Mouse (Mus musculus) heart, postnatal 25 days (tissue): ENCODE measurements around the gene Fmnl2. TPM values are rescaled to one million over a fixed set of nuclear protein-coding genes. Genes with fewer than 3 reads are reported as not detected.
A peak's percentile ranks its signal among the peaks of the same experiment; 100 is the strongest.

Experiments
- DNase-seq: peaks from one replicate; pipeline ENCODE4 v3.0.0; 2022; ENCODE audit warnings: low spot score
- intact Hi-C: fragments of 180-260 bp; cut with DNase I; formaldehyde crosslinking; loops from one replicate; pipeline ENCODE4 v1.15.1; 2025
- total RNA-seq, 2 experiments: library from RNA; stranded (reverse); gene quantifications; 2 replicates each; pipeline ENCODE4 v1.2.3; 2021

Gene Fmnl2
- total RNA-seq, 2 experiments from 2014 or later = 5.7 to 7.2 TPM

DNA sequence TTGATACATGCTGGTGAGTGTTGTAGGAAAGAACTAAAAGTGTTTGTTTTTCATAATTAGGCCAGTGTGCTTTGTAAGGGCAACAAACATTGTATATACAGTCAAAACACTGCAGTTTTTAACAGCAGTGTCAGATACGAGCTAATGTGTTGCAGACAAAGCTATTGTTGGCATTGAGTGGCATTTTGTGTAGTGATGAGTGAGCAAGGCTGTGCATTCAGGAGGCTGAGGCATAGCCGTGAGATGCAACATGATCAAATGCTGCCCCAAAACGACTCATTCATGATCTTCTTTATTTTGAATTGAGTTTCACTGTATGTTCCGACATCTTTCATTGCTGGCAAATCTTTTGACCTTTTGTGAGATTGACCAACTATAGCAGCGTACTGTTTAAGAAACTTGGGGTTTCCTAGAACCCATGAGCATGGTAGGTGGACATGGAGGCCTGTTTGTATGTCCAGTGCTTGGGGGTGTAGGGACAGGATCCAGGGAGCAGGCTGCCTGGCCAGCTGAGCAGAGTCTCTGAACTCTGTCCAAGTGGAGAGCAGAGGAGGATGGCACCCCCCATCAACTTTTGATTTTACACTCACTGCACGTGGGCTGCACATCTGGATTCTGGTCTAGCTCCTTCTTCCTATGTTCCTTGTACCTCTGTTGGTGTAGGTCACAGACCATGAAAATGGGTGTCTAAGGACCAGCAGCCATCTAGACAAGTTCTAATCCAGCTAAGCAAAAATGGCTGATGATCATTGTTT is 120.4 kb downstream of the Fmnl2 start:
- intact Hi-C loops = no loop called here
- DNase-seq = no peak

DNA sequence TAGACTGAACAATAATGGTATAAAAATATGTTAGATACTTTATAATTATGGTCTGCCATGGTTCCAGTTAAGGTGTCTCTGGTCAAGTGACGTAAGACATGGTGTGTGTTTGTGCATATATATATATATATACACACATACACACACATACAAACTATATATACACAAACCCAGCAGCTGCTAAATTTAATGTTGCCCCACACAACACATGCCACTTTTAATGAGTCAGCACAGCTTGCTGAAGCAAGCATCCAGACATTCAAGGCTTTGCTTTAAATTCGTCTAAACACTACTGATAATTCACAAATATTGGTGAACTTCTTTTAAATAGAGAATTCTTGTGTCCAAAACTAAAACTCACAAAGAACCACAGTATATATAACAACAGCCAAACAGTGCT is 121.1 kb downstream of the Fmnl2 start:
- DNase-seq = no peak
- intact Hi-C loops = no loop called here

DNA sequence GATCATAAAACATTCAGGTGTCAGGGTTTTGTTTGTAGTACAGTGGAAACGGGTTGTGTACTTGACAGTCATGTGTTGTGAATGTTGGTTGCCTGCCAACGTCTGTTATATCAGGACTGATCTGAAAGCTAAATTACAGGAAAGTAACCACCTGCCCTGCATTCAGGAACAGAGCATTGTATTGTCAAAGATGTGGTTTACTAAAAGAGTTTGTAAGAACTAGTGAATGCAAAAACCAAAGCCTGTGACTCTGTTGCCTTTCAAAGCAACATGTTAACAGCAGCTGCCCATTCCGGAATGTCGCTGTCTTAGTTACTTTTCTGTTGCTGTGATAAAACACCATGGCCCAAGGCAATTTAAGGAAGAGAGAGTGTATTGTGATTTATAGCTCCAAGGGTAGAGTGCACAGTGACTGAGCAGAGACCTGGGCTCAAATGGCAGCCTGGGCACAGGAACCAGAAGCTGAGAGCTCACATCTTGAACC is 121.7 kb downstream of the Fmnl2 start:
- no peak for DNase-seq
- intact Hi-C loops = no loop called here

DNA sequence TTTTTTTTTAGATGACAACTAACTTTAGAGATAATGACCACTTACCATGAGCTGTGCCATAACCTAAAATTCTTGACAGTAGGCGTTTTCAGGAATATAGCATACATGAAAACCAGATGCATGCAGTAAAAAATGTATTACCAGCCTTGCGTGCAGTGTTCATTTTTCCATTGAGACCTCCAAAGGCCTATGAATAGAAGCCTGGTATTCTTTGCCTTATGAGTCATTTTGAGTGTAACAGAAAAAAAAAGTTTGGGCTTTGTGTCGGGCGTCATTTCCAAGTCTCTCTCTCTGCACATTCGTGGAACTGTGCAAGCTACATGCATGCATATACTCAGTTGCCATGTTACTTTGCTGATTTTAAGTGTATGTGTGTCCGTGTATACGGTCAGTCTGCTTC is 123.5 kb downstream of the Fmnl2 start:
- intact Hi-C loops = no loop called here
- no peak for DNase-seq

DNA sequence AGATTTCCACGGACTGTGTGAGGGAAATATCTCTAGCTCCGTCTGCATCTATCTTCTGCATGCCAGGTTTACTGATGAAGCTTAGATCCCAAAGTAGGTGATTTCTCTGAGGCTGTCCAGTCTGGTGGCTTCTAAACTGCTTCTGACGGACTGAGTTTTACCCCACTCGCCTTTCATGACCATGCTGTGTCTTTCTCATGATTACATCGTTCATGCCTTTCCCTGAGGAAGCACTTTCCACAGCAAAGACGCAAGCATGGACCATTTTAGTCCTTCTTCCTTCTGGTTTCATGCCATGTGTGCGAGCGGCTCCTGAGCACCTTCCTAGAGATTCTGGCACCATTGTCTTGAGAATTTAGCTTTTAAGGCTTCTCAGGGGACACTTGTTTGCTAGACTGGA is 123.9 kb downstream of the Fmnl2 start:
- intact Hi-C loops = no loop called here
- DNase-seq = no peak

DNA sequence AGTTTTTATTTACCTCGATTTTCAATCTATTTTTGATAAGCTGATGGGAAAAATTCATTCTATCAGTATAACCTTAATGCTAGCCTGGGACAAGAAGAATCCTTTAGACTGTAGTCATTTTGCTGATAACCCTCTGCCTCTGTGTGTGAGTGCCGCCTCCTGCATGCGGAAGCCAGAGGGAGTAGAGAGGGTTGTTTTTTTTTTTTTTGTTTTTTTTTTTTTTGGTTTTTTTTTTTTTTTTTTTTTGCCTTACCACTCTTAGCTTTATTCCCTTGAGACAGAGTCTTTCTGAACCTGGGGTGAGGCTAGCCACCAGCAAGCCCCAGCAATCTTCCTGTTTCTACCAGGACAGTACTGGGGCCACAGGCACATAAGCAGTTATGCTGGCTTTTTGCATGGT is 124.8 kb downstream of the Fmnl2 start:
- intact Hi-C loops = no loop called here
- DNase-seq = no peak

DNA sequence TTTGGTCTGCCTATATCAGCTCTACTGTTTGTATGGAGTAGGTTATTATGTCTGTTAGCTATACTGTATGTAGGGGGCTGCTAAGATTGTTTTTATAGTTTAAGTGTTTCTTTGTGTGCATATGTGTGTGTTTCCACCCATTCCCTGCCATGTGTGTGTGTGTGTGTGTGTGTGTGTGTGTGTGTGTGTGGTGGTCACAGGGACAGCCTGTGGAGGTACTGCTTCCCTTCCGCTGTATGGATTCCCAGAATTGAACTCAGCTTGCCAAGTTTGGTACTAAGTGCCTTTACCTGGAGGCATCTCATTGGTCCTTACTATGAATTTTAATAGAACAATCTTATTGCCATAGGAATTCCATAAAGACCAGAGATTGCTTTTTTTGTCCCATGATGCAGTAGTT is 126.9 kb downstream of the Fmnl2 start:
- DNase-seq = no peak
- intact Hi-C loops = no loop called here

DNA sequence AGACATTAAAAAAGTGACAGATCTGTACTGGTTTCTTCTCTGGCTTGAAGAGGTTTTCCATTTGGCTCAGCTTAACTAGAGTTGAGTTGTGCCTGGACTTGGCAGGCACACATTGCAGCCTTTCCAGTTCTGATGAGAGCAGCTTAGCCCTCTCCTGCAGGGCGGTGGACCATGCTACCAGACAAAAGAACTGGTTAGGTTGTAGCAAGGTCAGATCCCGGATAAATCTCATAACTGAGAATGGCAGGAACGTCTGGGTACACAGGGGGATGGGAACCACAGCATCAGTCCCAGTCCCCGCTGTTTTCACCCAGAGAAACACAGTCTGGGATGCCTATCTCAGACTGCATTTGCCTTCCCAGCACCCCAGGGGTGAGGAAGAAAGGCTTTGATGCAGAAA is 127.5 kb downstream of the Fmnl2 start:
- no peak for DNase-seq
- intact Hi-C loops = loop anchor here (5.0 kb wide), 1 partner anchor 103 kb away; no protein-coding TSS in a partner anchor

DNA sequence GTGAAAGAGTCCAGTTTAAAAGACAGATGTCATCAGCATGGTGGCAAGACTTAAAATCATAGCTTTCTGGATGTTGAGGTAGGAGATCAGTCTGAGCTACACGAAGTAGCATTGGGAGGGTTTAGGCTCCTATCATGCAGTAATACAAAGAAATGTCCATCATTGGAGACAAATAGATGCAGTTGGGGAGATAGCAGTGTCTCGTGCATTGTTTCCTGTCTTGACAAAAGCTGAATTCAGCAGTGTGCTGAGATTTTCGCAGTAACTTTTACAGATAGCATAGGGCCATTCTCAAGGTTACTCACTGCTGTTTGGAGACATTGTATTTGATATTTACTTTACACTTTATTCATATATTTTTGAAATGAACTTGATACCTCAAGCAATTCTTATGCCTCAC is 128.7 kb downstream of the Fmnl2 start:
- intact Hi-C loops = loop anchor here (5.0 kb wide), 1 partner anchor 104 kb away; no protein-coding TSS in a partner anchor
- DNase-seq = no peak

DNA sequence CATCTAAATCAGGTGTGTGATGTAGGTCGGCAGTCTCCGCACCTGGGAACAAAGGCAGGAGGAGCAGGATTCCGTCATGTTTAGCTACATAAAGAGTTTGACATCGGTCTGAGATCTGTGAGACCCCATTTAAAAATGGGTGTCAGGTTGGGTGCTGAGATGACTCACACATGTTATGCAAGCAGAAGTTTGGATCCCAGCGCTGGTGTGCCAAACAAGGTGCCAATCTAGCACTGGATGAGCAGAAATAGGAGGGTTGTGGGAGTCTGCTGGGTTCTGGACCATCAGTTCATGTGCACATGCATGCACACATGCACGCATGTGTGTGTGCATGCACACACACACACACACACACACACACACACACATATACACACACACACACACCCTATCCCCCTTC is 129.4 kb downstream of the Fmnl2 start:
- DNase-seq = no peak
- intact Hi-C loops = loop anchor here (5.0 kb wide), 1 partner anchor 105 kb away; no protein-coding TSS in a partner anchor

DNA sequence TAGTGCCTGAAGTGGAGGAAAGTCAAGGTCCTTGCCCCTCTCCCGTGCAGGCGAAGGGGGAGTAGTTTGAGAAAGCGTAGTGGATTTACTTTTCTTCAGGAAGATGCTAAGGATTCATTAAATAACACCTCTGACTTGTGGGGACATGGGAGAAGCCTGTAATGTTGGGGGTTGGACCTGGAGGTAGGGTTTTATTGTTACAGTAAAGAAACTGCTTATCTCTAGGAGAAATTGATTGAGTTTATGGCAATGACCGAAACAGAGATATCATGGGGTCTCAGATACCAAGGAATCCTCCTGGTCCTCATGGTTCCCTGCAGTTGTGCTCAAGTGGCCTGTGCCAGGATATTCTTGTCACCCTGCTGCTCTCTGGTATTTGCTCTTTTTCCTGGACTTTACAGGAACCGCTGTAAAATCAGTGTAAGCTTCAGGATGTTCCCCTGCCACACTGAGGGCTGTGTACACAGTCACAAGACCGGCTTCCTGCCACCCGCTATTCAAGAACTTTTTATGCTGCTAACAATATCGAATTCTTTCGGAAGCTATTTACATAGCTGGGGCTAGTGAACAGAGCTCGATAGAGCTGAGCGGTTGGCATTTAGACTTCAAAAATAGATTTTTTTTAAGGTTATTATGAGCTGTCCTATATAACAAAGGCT is 130.1 kb downstream of the Fmnl2 start:
- DNase-seq = no peak
- intact Hi-C loops = loop anchor here (5.0 kb wide), 1 partner anchor 105 kb away; no protein-coding TSS in a partner anchor

DNA sequence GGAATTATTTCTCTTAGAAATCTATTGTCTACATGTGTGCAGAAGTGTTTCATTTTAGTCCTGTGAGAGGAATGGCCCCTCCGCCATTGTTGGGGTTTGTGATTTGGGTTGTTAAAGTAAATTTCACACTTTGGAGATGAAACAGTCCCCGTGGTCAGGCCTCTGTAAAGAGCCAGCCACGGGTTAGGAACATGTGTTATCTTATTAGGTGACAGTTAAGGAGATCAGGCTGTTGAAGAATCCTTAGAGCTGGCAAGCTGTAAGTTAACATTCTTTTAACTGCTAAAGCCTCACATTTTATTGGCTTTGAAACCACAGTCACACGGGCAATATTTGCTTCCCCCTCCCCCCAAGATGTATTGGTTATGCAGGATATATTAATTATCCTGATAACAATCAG is 131.7 kb downstream of the Fmnl2 start:
- intact Hi-C loops = loop anchor here (5.0 kb wide), 1 partner anchor 107 kb away; no protein-coding TSS in a partner anchor
- DNase-seq = no peak

DNA sequence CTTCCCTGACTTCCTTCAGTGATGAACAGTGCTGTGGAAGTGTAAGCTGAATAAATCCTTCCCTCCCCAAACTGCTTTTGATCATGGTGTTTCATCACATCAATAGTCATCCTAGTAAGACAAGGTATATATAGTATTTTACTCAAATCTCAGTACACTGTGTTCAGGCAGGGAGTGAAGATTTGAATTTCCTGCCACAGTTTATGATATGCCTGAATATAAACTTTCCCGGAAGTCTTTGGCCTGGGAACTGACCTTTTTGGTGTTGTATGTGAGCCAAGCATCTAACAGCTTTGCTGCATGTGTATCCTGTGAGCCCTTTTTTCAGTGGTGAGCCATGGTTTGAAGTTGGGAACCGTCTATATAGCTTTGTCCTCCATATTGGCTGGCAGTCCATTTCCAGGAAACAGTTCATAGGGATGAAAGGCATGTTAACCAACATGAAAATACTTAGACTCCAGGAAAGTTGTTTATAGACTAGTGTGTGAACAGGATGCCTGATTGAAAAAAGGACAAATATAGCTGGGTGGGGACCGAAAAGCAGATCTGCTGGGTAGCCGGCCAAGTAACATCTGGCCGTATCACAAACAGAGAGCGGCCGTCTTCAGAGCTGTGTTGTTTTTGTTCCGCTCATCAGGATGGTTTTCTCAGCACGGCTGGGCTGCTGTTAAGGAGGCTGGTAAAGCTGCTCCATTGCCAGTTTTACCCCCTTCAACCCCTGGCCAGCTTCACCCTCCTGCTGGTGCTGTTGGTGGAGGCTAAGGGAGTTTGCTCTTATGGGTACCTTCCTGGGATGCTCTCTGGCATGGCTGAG is 133.4 kb downstream of the Fmnl2 start:
- peak; percentile 54 for DNase-seq

DNA sequence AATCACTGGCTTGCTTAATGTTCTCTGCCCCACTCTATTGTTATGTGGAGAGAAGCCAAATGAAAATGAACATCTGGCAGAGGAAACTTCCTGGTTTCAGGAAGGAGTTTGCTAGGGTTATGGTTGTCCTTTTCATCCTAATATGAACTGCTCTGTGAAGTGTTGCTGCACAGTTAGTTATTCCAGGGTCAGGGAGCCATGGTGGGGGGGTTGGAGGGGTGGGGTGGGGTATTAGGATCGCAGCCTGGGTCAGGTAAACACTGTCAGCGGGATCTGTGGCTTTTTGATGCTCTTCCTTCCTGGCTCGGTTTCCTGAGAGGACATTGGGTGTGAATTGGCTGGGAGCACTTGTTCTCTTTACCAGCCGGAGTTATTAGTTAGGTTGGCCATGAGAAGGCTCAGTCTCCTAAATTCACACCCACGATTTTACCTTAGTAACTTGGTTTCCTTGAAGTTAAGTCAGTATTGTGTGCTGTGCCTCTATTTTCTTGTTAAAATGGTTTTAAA is 134.1 kb downstream of the Fmnl2 start:
- no peak for DNase-seq
- intact Hi-C loops = loop anchor here (2.0 kb wide), 1 partner anchor 135 kb away; the partner anchor contains the start of gene Fmnl2

More for the DNA sequence above, 133.4 kb downstream of the Fmnl2 start:
- intact Hi-C loops = loop anchor here (2.0 kb wide), 1 partner anchor 134 kb away; the partner anchor contains the start of gene Fmnl2

DNA sequence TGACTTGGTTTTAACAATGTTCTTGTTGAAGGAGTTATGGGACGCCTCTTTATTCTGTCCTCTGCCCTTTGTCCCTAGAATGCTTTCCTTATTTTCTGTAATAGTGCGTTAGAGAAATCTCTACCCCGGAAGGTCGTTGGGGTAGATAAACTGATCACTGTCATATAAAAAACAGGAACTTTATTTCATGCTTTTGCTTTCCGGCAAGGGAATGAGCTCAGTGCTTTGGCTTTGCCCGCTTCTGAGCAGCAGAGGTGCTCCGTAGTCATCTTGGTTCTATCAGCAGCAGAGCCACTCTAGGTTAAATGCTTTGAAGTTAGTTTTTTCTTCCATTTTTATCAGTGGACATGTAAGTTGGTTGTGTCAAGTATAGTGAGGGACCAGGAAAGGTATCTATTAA is 135.6 kb downstream of the Fmnl2 start:
- intact Hi-C loops = no loop called here
- no peak for DNase-seq

DNA sequence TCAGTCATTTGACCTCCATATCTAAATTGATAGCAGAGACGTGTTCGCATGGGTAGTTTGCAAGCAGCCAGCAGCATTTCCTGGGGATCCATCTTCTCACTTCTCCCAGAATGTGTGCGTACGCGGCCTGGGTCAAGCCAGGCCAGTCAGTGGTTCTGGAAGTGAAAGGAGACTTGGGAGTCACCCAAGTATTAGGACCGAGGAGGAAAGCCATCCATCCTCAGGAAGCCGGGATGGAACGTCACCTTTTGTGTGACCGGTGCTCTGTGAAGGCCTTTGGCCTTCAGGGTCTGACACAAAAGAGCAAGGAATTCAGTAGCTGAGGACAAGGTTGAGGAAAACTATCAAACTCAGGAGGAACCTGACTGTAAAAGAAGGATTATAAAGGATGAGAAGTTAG is 136.9 kb downstream of the Fmnl2 start:
- intact Hi-C loops = no loop called here
- DNase-seq = no peak

DNA sequence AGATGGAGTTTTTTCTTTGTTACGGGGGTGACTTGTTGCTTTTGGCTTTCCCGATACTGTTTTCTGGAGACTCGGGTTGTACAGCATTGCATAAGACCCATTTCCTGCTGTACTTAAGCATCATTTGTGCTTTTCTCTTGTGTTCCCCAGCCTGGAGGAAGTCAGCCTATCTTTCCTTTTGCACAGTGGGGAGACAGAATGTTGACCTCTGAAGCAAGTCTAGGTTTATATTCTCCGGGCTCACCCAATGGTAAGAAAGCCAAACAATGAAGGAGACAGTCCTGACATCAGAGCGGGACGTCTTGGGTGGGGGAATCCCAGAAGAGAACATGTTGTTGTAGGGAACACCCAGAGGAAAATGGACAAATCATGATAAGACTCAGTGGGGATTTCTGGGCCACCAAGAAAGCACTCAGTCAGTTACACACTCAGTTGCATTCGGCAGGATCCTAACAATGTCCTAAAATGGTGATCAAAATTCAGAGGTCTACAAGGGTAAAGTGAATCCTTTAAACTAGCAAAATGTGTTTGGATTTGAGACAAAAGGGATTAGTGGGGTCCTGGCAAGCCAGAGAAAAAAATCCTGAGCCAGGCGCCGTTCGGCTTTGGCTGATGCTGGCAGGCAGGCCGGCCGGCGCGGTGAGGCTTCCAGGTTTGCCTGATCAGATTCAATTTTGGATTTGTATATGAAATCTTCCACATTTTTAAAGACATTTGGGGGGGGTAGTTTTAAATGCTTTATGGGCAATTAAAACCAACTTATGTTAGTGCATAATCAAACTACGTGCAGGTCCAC is 140.5 kb downstream of the Fmnl2 start:
- peak; percentile 57 for DNase-seq
- intact Hi-C loops = loop anchor here (5.0 kb wide), 1 partner anchor 41 kb away; no protein-coding TSS in a partner anchor

DNA sequence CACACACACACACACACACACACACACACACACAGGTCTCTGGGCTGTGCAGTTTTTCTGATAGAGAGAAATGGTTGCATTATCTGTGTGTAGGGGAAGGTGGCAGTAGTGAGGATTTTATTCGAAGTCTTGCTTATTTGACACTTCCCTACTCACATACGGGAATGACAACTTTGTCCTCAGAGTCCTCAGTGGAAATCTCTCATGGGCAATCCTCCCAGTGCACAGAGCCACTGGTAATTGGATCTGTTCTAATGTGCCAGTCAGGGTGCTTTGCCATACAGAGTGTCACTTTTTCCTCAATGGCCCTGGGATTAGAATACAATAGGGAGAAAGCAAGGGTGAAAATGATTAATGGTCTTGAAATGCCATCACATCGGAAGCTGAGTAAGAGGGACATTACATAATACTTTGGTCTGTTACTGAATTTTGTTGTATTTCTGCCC is 141.9 kb downstream of the Fmnl2 start:
- intact Hi-C loops = loop anchor here (5.0 kb wide), 1 partner anchor 42 kb away; no protein-coding TSS in a partner anchor
- no peak for DNase-seq

DNA sequence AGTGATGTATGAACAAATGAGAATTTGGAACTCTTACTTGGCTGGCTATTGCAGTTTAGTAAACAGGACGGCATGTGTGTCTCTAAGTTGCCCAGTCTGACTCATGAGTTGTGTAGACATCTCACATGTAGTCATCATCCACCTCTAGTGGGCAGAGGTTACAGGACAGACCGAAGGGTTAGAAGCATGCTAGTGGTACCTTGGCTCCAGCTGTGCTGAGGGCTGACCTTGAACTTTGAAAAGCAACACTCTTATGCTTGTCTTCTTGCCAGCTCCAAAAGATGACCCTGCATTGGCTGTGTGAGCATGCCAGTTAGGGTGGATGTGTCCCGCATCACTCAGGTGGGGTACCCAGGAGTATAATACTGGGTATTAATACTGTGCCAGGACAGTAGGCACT is 142.8 kb downstream of the Fmnl2 start:
- intact Hi-C loops = no loop called here
- no peak for DNase-seq
